Mouse (Mus musculus): ENCODE data around the gene Irf8. TPM values are rescaled to one million over a fixed set of nuclear protein-coding genes. Genes with fewer than 3 reads are reported as not detected.

Gene Irf8
- polyA plus RNA-seq (2017; shearing (Covaris generic)), result 11.2 TPM

DNA sequence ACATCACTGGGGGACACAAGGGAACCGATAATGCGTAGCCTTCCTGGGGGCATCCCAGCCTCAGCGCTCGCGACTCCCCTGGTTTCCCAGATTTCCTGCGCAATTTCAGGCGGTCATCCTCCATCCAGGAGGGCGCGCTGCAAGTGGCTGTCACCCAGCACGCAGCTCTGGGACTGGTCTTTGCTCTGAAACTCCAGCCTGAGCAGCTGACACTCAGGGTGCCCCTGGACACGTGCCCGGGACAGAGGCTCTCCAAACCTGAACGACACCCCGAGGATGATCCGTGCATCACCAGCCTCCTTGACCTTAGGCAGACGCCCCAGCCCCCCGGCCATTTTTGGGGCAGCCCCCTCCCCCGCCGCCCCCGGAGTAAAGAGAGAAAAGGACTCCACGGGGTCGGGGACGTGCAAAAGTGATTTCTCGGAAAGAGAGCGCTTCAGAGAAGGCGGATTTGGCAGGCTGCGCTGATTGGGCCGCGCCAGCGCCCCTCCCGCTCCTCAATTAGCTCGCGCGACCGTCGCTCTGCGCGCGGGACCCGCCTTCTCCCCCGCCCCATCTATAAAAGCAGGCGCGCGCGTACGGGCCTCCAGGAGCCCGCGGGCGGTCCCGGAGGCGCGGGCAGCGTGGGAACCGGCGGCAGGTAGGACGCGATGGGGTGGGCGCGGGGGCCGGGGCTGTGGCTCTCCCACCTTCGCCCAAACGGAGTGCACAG lies at the start of gene Irf8:
Gene Irf8, plus strand, starts transcription at position 589 of the 712 bp plus-strand sequence.

Other genes starting within 250 kb of the Irf8 start
- 2.9 TPM for gene Gins2, start 147.1 kb upstream of the Irf8 start, polyA plus RNA-seq (2017; shearing (Covaris generic))
- not detected for gene 1190005I06Rik, start 88.7 kb upstream of the Irf8 start, polyA plus RNA-seq (2017; shearing (Covaris generic))
- gene Gm27021, start 68.3 kb upstream of the Irf8 start, polyA plus RNA-seq (2017; shearing (Covaris generic)), result not detected
- gene Cox4i1, start 68.1 kb upstream of the Irf8 start, polyA plus RNA-seq (2017; shearing (Covaris generic)), result 605 TPM
- 39.5 TPM for gene Emc8, start 67.8 kb upstream of the Irf8 start, polyA plus RNA-seq (2017; shearing (Covaris generic))